Mouse (Mus musculus): ENCODE measurements around the gene Vars. TPM values are rescaled to one million over a fixed set of nuclear protein-coding genes. Genes with fewer than 3 reads are reported as not detected.
A peak's percentile ranks its signal among the peaks of the same experiment; 100 is the strongest.
"Not testable (repeated sequence)": the region's sequence is repeated elsewhere in the genome, so short reads cannot be mapped to it uniquely, and the experiment has no call there.

The Vars gene
- total RNA-seq (2021), result 10 to 100 TPM; 31.4 to 40.7 TPM
- long read RNA-seq, experiment 1, full-length matches to known transcripts, result 66 of 124 reads
- long read RNA-seq, experiment 1, partial matches to known transcripts, result 46 of 124 reads
- long read RNA-seq, experiment 1, other reads (novel, unspliced or antisense), result 12 of 124 reads
- long read RNA-seq, experiment 2, full-length matches to known transcripts, result 59 of 102 reads
- long read RNA-seq, experiment 2, partial matches to known transcripts, result 35 of 102 reads
- long read RNA-seq, experiment 2, other reads (novel, unspliced or antisense), result 8 of 102 reads

DNA sequence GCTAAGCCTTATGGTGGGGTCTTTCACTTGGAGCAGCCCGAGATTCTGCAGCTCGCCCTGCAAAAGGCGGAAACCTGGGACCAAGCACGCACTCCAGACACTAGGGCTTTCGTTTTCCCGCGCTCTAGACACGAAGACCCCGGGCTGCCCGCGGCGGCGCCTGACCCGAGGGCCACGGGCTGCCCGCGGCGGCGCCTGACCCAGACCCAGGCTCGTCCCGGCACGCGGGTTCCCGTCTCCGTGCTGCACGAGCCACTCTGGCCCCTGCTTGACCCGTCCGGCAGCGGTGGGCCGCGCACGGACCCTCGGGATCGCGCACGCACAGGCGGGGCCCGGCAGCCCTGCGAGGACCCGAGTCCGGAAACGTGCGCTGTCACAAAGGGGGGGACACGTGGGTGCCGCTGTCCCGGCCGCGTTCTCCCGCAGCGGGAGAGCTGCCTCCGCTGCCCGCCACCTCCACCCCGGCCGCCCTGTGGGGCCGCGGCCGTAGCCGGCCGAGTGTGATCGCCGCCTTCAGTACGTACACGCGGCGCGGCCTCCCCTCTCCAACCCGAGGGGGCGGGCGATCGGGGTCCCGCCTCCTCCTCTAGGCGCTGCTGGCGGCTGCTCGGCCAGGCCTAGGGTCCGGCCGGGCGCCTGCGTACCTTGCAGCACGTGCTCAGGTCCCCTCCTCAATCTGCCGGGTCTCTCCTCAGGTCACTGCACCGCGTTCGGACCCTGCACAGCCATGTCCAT lies at the start of gene Vars:
Gene Vars (plus strand): TSS at position 271 of the 735 bp plus-strand sequence.
- peak; percentile 85 for DNase-seq

DNA sequence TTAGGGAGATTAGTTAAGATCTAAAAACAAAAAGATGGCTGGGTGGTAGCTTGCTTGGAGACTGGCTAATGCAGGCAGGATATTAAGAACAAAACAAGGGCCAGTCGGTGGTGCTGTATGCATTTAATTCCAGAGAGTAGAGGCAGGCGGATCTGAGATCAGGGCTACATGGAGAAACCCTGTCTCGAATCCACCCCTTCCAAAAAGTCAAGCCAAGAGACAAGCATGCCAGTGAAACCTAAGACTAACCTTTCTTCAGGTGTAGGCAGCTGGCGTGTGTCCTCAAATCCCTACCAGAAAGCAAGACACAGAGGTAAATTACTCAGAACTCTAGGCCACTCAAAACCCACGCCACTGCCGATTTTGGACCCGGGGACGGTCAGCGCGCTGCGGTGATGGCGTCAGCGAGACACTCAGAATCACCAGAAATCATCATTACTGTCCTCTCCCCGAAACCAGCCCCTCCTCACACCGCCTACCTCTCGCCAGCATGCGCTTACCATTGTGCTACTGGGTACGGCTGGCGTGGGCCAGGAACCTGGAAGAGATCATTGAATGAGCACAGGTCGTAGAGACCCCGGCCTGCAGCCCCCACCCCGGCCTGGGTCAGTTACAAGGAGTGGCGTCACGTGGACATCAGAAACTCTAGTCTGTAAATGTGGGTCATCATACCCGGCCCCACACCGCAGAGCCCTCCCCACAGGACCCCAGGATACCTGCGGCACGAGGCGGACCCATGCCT lies 49.0 kb upstream of the Vars start:
- DNase-seq, result no peak

DNA sequence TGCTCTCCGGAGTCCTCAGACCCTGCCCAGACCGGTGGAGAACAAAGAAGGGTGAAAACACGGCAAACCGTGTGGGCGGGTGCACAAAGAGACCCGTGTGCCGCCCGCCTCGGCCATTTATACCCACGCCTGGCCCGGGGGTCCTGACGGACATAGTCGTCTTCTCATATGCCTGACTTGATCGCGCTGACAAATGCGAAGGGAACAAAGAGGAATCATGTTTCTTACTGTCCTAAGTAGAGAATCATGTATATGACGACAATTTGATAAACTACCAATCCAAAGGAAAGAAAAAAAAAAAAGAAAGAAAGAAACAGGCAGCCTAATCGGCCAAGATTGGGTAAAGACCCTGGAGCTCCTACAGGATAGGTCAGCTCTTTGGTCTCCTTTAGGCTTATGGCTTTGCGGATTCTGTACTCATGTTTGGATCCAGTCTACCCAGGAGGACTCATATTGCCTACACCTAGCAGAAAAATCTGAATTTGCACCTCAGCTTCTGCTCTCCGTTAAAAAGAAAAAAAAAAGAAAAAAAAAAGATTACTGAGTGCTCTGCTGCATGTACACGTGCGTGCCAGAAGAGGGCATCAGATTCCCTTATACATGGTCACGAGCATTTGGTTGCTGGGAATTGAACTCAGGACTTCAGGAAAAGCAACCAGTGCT lies 48.3 kb upstream of the Vars start:
- peak; percentile 84 for DNase-seq

DNA sequence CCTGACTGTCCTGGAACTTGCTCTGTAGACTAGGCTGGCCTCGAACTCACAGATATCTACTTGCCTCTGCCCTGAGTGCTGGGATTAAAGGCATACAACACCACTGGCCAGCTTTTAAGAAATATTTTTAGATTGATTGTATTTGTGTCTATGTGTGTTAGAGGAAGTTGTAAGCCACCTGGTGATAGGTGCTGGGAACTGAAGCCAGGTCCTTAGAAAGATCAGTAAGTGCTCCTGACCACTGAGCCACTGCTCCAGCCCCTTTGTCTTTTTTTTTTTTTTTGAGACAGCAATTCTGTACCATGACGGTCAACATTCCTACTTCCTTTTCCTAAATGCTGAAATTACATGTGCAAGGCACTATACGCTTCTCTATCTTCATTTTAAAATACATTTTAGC lies 47.5 kb upstream of the Vars start:
- DNase-seq, result no peak

DNA sequence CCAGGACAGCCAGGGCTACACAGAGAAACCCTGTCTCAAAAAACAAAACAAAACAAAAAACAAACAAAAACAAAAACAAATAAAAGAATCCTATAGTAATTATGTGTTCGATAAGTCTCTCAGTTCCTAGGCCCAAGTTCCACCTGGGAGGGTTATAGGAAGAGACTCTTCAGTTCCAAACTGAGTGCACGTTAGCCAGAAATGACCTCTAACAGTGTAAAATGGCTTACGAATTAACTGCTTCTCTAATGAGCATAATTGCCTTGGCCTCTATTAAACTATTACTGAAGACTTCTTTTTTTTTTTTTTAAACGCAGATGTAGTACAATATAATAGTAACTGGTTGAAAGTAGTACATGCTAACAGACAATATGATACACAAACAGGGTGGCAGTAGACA lies 46.9 kb upstream of the Vars start:
- no peak for DNase-seq

DNA sequence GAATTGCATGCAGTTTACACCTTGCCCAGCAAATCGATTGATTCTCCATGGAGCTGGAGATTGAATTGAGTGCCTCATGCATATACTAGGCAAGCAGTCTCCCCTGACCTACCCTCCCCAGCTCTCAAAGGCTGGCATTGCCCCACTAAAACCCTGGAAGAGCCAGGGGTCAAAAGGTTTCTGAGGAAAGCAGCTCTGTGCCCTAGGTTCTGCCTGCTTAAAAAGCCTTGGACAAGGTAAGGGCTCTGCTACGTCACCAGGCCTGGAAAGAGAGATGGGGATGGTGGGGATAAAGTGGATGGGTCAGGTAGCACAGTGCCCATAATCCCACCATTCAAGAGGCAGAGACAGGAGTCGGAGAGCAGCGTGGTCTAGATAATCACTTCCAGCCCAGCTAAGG lies 46.0 kb upstream of the Vars start:
- no peak for DNase-seq

DNA sequence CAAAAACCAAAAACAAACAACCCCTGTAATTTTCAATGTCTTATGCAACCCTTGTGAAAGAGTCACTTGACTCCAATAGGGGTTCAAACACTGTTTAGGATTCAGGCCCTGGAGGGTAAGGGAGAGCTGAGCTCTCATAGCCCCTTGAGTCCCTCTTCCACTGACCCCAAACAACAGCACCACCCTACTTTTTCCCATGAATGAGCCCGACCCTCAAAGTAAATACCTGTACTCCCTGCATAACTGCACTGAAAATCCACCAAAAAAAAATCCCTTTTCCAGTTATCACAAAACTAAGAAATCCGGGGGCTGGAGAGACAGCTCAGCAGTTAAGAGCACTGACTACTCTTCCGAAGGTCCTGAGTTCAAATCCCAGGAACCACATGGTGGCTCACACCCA lies 44.9 kb upstream of the Vars start:
- no peak for DNase-seq

DNA sequence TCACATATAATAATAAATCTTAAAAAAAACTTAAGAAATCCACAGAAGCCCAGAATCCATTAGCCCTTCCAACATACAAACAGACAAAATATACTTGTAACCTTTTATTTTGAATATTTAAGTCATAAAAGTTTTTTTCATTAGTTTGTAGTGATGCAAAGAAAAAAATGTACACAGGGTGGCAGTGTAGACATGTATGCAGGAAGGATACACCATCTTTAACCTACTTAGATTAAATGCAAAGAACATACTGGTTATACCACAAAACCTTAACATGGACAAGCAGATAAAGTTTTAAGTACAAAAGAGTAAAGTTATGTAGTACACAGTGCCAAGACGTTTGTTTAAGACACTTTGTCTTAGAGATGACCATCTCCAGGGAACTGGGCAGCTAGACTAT lies 44.4 kb upstream of the Vars start:
- DNase-seq, result no peak

DNA sequence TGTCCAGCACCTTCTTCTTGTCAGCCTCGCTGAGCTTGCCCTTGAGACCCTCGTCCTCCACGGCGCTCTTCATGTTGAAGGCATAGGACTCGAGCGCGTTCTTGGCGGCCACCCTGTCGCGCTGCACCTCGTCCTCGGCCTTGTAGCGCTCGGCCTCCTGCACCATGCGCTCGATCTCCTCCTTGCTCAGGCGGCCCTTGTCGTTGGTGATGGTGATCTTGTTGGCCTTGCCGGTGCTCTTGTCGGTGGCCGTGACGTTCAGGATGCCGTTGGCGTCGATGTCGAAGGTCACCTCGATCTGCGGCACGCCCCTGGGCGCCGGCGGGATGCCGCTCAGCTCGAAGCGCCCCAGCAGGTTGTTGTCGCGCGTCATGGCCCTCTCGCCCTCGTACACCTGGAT lies 43.5 kb upstream of the Vars start:
- DNase-seq, result not testable (repeated sequence)

DNA sequence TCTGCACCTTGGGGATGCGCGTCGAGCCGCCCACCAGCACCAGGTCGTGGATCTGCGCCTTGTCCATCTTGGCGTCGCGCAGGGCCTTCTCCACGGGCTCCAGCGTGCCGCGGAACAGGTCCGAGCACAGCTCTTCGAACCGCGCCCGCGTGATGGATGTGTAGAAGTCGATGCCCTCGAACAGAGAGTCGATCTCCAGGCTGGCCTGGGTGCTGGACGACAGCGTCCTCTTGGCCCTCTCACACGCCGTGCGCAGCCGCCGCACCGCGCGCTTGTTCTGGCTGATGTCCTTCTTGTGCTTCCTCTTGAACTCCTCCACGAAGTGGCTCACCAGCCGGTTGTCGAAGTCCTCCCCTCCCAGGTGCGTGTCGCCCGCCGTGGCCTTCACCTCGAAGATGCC lies 42.8 kb upstream of the Vars start:
- not testable (repeated sequence) for DNase-seq

DNA sequence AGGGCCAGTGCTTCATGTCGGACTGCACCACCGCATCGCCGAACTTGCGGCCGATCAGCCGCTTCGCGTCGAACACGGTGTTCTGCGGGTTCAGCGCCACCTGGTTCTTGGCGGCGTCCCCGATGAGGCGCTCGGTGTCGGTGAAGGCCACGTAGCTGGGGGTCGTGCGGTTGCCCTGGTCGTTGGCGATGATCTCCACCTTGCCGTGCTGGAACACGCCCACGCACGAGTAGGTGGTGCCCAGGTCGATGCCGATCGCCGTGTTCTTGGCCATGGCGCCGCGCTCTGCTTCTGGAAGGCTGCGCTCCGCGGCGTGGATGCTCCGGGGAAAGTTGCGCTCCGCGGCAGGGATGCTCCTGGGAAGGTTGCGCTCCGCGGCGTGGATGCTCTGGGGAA lies 42.1 kb upstream of the Vars start:
- not testable (repeated sequence) for DNase-seq

DNA sequence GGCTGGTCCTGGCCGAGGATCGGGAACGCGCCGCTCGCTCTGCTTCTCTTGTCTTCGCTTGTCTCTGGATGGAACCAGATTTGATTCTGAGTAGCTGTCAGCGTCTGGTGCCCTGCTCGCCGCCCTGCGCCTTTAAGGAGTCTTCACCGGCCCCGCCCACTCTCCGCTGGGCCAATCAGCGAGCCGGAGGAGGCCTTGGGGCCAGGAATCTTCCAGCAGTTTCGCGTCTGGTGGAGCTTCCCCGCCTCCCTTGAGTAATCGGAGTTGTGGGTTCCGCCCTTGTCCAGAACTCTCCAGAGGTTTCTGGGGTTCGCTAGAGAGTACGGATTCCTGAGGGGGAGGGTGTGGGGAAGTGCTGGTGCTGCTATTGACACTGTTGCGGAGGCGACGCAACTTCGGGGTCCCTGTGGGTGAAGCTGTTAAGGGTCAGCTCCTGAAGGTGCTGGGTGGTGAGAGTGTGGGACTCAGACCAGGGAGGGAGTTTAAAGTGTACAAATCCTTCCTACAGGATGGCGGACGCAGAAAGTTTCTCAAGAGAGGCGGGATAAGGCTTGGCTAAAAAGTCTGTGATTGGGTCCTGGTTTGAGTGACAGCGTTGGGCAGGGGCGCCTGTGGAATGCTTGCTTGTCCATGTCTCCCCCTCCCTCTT lies 41.5 kb upstream of the Vars start, which contains the start of gene Hspa1b:
Gene Hspa1b (minus strand): TSS at position 109 of the 649 bp plus-strand sequence.
- peak; percentile 61 for DNase-seq

DNA sequence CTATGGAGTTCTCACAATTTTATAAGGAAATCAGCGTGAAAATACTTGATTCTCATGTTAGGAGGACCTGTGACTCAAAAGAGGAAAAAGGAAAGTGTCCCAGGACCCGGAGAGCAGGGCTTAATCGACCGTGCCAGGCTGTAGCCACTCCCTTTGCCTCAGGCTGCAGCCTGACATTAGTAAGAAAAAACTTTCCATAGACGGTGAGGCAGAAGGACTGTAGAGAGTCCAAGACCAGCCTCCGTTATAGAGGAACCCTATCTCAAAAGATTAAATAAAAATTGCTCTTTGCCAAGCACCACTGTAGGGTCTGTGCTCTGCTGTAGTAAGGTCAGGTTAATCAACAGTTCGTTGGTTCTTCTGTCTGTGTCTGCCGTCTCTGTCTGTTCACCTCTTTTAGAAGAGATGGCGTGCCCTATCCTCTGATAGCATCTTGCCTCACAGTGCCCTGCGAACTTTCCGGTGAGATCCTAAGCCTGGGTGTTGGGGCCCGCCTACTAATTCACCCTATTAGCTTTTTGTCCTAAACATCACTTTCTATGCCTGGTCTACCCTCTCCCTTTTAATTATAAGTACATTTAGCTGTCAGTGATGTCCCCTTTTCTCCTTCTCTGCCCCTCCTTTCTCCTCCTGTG lies 40.8 kb upstream of the Vars start:
- DNase-seq, result no peak

DNA sequence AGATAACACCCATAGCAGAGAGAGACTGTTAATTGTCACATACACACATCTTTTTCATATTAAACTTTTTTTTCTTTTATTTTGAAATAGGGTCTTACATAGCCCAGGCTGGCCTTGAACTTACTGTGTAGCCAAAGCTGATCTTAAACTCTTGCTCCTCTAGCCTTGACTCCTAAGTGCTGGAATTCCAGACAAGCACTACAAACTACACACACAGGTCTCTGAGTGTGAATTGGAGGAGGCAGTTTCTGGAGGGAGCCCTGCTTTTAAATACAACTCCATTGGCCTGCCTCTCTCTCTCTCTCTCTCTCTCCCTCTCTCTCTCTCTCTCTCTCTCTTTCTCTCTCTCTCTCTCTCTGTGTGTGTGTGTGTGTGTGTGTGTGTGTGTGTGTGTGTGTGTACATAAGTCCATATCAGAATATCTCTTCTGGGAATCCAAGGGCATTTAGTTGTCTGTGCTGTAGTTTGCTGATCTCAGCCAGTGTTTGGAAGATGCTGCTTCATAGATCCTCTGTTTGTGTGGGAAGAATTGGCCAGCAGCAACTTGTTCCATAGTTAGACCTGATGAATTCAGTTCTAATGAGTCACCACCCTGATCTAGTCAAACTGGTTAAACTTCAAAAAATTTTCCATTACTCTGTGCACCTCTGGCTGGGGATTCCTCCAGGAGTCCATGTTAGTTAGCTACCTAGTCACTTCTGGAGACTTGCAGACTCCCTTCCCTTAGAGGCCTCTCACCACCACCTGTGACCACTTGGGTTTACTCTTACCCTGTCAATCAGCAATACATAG lies 39.9 kb upstream of the Vars start:
- DNase-seq, result no peak

DNA sequence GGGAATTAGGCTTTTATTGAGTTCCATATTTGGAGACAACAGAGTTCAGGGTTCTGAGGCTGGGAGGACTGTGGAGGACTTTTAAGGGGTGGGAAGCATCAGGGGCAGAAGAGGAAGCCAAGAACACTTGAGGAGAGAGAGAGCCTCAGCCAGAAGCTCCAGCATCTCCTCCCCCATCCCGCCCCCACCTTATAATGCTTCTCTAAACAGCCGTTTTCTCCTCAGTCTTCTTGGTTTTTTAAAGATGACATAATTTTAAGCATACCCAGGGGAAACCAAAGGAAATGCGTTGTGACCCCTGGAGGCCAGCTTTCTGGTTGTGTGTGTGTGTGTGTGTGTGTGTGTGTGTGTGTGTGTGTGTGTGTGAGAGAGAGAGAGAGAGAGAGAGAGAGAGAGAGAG lies 38.7 kb upstream of the Vars start:
- no peak for DNase-seq

DNA sequence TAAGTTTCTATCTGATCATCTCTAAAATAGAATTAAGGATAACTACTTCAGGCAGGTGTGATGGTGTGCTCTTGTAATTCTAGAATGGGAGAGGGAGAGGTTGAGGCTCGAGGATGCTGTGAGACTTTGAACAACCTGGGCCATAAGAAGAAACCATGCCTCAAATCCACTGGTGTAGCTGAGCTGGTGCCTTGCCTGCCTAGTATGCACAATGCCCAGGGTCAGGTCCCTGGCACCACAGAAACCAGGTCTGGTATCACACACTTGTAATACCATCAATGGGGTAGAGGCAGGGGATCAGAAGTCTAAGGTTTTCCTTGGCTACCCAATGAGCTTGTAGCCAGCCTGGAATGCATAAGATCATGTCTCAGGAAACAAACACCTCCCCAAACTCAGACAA lies 37.9 kb upstream of the Vars start:
- no peak for DNase-seq

DNA sequence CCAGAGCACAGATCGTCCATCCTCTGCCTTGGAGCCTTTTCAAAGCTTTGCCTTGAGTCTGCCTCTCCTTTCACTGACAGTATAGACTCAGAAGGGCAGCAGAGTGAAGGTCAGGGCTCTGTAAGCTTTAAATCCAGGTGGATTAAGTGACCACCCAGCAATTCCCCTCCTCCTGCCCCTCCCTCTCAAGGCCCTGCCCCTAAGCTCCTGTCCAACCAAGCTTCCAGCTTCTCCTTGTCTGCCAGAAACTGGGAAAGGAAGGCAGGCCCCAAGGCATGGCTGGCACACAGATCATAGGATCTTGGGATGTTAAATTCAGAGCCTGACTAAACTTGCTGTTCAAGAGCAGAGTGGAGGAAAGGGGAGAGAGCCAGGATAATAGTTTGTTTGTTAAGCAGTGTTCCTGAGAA lies 36.1 kb upstream of the Vars start:
- DNase-seq, result no peak

DNA sequence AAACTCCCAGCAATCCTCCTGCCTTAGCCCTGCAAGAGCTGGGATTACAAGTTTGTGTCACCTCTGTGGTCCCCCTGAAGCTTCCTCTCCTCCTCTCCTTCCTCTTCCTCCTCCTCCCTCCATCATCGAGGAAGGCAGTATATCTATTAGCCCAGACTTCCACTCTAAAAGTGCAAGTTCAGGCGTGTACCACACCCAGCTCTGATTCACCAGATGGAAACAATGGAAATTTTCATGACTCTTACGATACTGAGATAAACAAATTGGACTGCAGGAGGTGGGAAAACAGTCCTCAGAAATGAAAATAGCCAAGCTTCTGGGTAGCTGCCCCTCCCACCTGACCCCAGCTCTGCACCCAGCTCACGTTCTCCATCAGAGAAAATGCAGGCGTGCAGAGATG lies 35.2 kb upstream of the Vars start:
- DNase-seq, result no peak

DNA sequence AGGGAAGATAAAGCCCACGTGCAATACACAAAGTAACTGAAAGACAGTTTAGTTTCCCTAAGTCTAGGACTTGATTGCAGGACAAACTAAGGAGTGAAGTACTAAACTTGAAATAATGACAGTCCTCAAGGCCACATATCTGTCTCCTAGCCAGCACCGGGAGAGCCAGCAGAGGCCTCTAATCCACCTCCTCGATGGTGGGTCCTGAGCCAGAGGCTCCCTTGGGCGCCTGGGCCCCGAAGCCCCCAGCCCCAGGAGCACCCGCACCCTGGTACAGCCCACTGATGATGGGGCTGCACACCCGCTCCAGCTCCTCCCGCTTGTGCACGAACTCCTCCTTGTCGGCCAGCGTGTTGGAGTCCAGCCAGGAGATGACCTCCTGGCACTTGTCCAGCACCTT lies 31.0 kb upstream of the Vars start, which contains the start of gene Gm20481:
Gene Gm20481 (plus strand): TSS at position 91 of the 400 bp plus-strand sequence.
- not testable (repeated sequence) for DNase-seq

DNA sequence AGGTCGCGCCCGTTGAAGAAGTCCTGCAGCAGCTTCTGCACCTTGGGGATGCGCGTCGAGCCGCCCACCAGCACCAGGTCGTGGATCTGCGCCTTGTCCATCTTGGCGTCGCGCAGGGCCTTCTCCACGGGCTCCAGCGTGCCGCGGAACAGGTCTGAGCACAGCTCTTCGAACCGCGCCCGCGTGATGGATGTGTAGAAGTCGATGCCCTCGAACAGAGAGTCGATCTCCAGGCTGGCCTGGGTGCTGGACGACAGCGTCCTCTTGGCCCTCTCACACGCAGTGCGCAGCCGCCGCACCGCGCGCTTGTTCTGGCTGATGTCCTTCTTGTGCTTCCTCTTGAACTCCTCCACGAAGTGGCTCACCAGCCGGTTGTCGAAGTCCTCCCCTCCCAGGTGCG lies 29.9 kb upstream of the Vars start:
- DNase-seq, result not testable (repeated sequence)

DNA sequence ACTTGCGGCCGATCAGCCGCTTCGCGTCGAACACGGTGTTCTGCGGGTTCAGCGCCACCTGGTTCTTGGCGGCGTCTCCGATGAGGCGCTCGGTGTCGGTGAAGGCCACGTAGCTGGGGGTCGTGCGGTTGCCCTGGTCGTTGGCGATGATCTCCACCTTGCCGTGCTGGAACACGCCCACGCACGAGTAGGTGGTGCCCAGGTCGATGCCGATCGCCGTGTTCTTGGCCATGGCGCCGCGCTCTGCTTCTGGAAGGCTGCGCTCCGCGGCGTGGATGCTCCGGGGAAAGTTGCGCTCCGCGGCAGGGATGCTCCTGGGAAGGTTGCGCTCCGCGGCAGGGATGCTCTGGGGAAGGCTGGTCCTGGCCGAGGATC lies 29.1 kb upstream of the Vars start:
- DNase-seq, result not testable (repeated sequence)
